7 mouse cellular contexts compared by ENCODE assay signal in the genomic region with DNA sequence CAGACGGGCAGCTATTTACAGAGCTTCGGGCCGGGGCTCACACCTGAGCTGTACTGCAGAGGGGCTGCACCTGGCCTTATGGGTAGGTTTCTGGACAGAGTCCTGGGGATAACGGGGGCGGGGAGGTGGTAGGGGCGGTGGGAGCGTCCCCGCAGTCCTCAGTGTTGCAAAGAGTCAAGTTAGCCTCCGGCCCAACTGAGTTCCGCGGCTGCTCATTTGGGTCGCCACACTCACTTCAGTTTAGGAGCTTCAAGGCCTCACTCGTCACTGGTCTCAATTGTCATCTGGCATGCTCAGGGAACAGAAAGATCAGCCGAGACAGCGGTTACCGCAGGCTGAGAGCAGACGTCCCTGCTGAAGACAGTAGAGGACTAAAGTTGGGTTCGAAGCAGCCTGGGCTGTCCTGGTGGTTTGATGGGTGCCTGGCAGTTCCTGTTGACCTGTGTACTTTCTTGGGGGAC.
DNase-seq lines count a peak whose midpoint lies in the region; ATAC-seq and TF ChIP-seq lines count a peak whose summit lies in the region.

No protein-coding gene starts in this region.

- peak; percentile 70 for DNase-seq in neural tube, embryonic 11.5 days (ENCODE audit: low spot score)
- no peak for DNase-seq in neural tube, embryonic 10.5 days (ENCODE audit: extremely low spot score, low spot score)
- DNase-seq in naive thymus-derived CD4-positive, alpha-beta T cell, adult 2 months (ENCODE audit: low read depth): peak; percentile 71
- DNase-seq in ovary, postnatal 14 days (ENCODE audit: low spot score): no peak
- no peak for DNase-seq in cerebellum, adult 2 months

- no peak for TF ChIP-seq CTCF in cortical plate, adult 2 months (IDR thresholded peaks at IDR 0.05; ENCODE audit: extremely low read depth, insufficient read depth, low read length)
- TF ChIP-seq CTCF in cerebellum, adult 2 months (IDR thresholded peaks at IDR 0.05; ENCODE audit: borderline replicate concordance, insufficient read depth, low read depth, low read length): no peak

- peak overlapping the region; percentile 63 for H3K27ac ChIP-seq in neural tube, embryonic 11.5 days (ENCODE audit: low read depth, low read length)
- peak overlapping the region; percentile 46; the same call in 1 of the 2 replicates for H3K27ac ChIP-seq in cortical plate, adult 2 months (ENCODE audit: insufficient read depth, low read length)
- H3K27ac ChIP-seq in intestine, embryonic 15.5 days: peak overlapping the region; percentile 91
- no peak overlapping the region for H3K27ac ChIP-seq in cerebellum, adult 2 months (ENCODE audit: insufficient read depth, low read length)

- peak overlapping the region; percentile 84 for H3K9ac ChIP-seq in neural tube, embryonic 11.5 days (ENCODE audit: low read length)
- H3K9ac ChIP-seq in intestine, embryonic 15.5 days: peak overlapping the region; percentile 52

- ATAC-seq in neural tube, embryonic 11.5 days (ENCODE audit: insufficient read depth, low FRiP score, low TSS enrichment): peak; percentile 71
- peak; percentile 48 for ATAC-seq in intestine, embryonic 15.5 days

- H3K4me1 ChIP-seq in neural tube, embryonic 11.5 days (ENCODE audit: control insufficient read depth, insufficient read depth, low read length): peaks cover 26% of the 10 kb centered on the region
- peaks cover 32% of the 10 kb centered on the region for H3K4me1 ChIP-seq in cortical plate, adult 2 months (ENCODE audit: control insufficient read depth, insufficient read depth, low read length)
- peaks cover 55% of the 10 kb centered on the region for H3K4me1 ChIP-seq in intestine, embryonic 15.5 days (replicated peaks)
- peaks cover 59% of the 10 kb centered on the region for H3K4me1 ChIP-seq in cerebellum, adult 2 months (ENCODE audit: control insufficient read depth, insufficient read depth, low read length)

- peak overlapping the region; percentile 87 for H3K4me2 ChIP-seq in neural tube, embryonic 11.5 days (ENCODE audit: low read depth)
- H3K4me2 ChIP-seq in intestine, embryonic 15.5 days (replicated peaks): peak overlapping the region; percentile 83

- peak overlapping the region; percentile 60 for H3K4me3 ChIP-seq in neural tube, embryonic 11.5 days (ENCODE audit: low read depth, low read length)
- no peak overlapping the region for H3K4me3 ChIP-seq in cortical plate, adult 2 months (ENCODE audit: insufficient read depth, low read length)
- peak overlapping the region; percentile 44 for H3K4me3 ChIP-seq in intestine, embryonic 15.5 days (replicated peaks)
- no peak overlapping the region for H3K4me3 ChIP-seq in cerebellum, adult 2 months (replicated peaks; ENCODE audit: insufficient read depth, low read depth, low read length)

- WGBS in neural tube, embryonic 11.5 days: under 1% methylated on average over 17 of the region's 18 CpGs
- WGBS in intestine, embryonic 15.5 days: 12% methylated on average over 18 of the region's 18 CpGs
- WGBS in cerebellum, adult 2 months: 48% methylated on average over 18 of the region's 18 CpGs

- no peak for TF ChIP-seq POLR2A in cortical plate, adult 2 months (IDR thresholded peaks at IDR 0.05; ENCODE audit: extremely low read depth, insufficient read depth, low read length)
- TF ChIP-seq POLR2A in cerebellum, adult 2 months (IDR thresholded peaks at IDR 0.05; ENCODE audit: borderline replicate concordance, insufficient read depth, low read length): no peak

- H3K27me3 ChIP-seq in neural tube, embryonic 11.5 days (ENCODE audit: control insufficient read depth, insufficient read depth, low read length): no peaks in the 10 kb centered on the region
- no peaks in the 10 kb centered on the region for H3K27me3 ChIP-seq in intestine, embryonic 15.5 days (replicated peaks)
- no peaks in the 10 kb centered on the region for H3K27me3 ChIP-seq in cerebellum, adult 2 months (ENCODE audit: control insufficient read depth, insufficient read depth, low read length)

- peaks cover 10% of the 10 kb centered on the region for H3K36me3 ChIP-seq in neural tube, embryonic 11.5 days (ENCODE audit: control insufficient read depth, insufficient read depth, low read length)
- peaks cover 23% of the 10 kb centered on the region for H3K36me3 ChIP-seq in intestine, embryonic 15.5 days

- no peaks in the 10 kb centered on the region for H3K9me3 ChIP-seq in neural tube, embryonic 11.5 days (ENCODE audit: control insufficient read depth, low read length)
- no peaks in the 10 kb centered on the region for H3K9me3 ChIP-seq in intestine, embryonic 15.5 days

Comparison
In these comparisons a context has a peak if more than half of its experiments do, and no peak if none do; other contexts are left out.
1. DNase-seq: peak in neural tube, embryonic 11.5 days (single experiment) and naive thymus-derived CD4-positive, alpha-beta T cell, adult 2 months (single experiment); none in neural tube, embryonic 10.5 days (single experiment), ovary, postnatal 14 days (single experiment) and cerebellum, adult 2 months (0 of 2).
2. H3K4me3 ChIP-seq: peak in neural tube, embryonic 11.5 days (single experiment) and intestine, embryonic 15.5 days (single experiment); none in cortical plate, adult 2 months (single experiment) and cerebellum, adult 2 months (single experiment).